Mouse (Mus musculus): ENCODE results near the gene Synj2.
"Not testable (repeated sequence)": the region's sequence is repeated elsewhere in the genome, so short reads cannot be mapped to it uniquely, and the experiment has no call there.

Gene Synj2

GRCm38 (mm10) chr17:5999039-5999543 is 58.0 kb downstream of the Synj2 start:
- no peak for DNase-seq (ENCODE audit: low read depth, low spot score)

- no peak for DNase-seq (ENCODE audit: low read depth, low spot score)
These were observed 59.8 kb downstream of the Synj2 start for GRCm38 (mm10) chr17:6000864-6001319.

- no peak for DNase-seq (ENCODE audit: low read depth, low spot score)
These were observed 60.3 kb downstream of the Synj2 start for GRCm38 (mm10) chr17:6001389-6001788.

GRCm38 (mm10) chr17:6001836-6002235 is 60.8 kb downstream of the Synj2 start:
- DNase-seq (ENCODE audit: low read depth, low spot score) = no peak

GRCm38 (mm10) chr17:6002563-6002962 is 61.5 kb downstream of the Synj2 start:
- no peak for DNase-seq (ENCODE audit: low read depth, low spot score)

- DNase-seq (ENCODE audit: low read depth, low spot score) = no peak
These were observed 62.6 kb downstream of the Synj2 start for GRCm38 (mm10) chr17:6003661-6004060.

GRCm38 (mm10) chr17:6005246-6005637 is 64.2 kb downstream of the Synj2 start:
- no peak for DNase-seq (ENCODE audit: low read depth, low spot score)

GRCm38 (mm10) chr17:6005638-6006471 is 64.8 kb downstream of the Synj2 start:
- peak; percentile 64 for DNase-seq (ENCODE audit: low read depth, low spot score)

GRCm38 (mm10) chr17:6007101-6007780 is 66.2 kb downstream of the Synj2 start:
- no peak for DNase-seq (ENCODE audit: low read depth, low spot score)

- no peak for DNase-seq (ENCODE audit: low read depth, low spot score)
These were observed 66.8 kb downstream of the Synj2 start for GRCm38 (mm10) chr17:6007902-6008301.

- DNase-seq (ENCODE audit: low read depth, low spot score) = no peak
These were observed 67.5 kb downstream of the Synj2 start for GRCm38 (mm10) chr17:6008590-6008989.

GRCm38 (mm10) chr17:6009606-6010005 is 68.5 kb downstream of the Synj2 start:
- no peak for DNase-seq (ENCODE audit: low read depth, low spot score)

GRCm38 (mm10) chr17:6013079-6013478 is 72.0 kb downstream of the Synj2 start:
- no peak for DNase-seq (ENCODE audit: low read depth, low spot score)

GRCm38 (mm10) chr17:6014985-6015384 is 73.9 kb downstream of the Synj2 start:
- DNase-seq (ENCODE audit: low read depth, low spot score) = no peak

GRCm38 (mm10) chr17:6016213-6016780 is 75.2 kb downstream of the Synj2 start:
- DNase-seq (ENCODE audit: low read depth, low spot score) = peak; percentile 37

- DNase-seq (ENCODE audit: low read depth, low spot score) = no peak
These were observed 76.2 kb downstream of the Synj2 start for GRCm38 (mm10) chr17:6017268-6017667.

- DNase-seq (ENCODE audit: low read depth, low spot score) = no peak
These were observed 77.3 kb downstream of the Synj2 start for GRCm38 (mm10) chr17:6018348-6018747.

- peak; percentile 26 for DNase-seq (ENCODE audit: low read depth, low spot score)
These were observed 78.7 kb downstream of the Synj2 start for GRCm38 (mm10) chr17:6019776-6020175.

- peak; percentile 71 for DNase-seq (ENCODE audit: low read depth, low spot score)
These were observed 79.6 kb downstream of the Synj2 start for GRCm38 (mm10) chr17:6020636-6021035.

- DNase-seq (ENCODE audit: low read depth, low spot score) = not testable (repeated sequence)
These were observed 80.3 kb downstream of the Synj2 start for GRCm38 (mm10) chr17:6021374-6021789.

GRCm38 (mm10) chr17:6025831-6026230 is 84.8 kb downstream of the Synj2 start:
- DNase-seq (ENCODE audit: low read depth, low spot score) = no peak

- peak; percentile 59 for DNase-seq (ENCODE audit: low read depth, low spot score)
These were observed 94.6 kb downstream of the Synj2 start for GRCm38 (mm10) chr17:6035661-6036060.
